Mouse (Mus musculus): ENCODE data around the gene Cdh23. TPM values are rescaled to one million over a fixed set of nuclear protein-coding genes. Genes with fewer than 3 reads are reported as not detected.

The Cdh23 gene
- total RNA-seq, 1 experiment = 2.3 TPM

GRCm38 (mm10) chr10:60430591-60430990 lies 265.7 kb downstream of the Cdh23 start:
- TF ChIP-seq ZNF384 (IDR thresholded peaks at IDR 0.05; ENCODE audit: low read depth, low read length) (no peak), HCFC1 (IDR thresholded peaks at IDR 0.05; ENCODE audit: borderline replicate concordance, insufficient read depth, low read length) (no peak), MAFK (IDR thresholded peaks at IDR 0.05; ENCODE audit: insufficient read depth, low read depth, low read length) (no peak), ZC3H11A (IDR thresholded peaks at IDR 0.05; ENCODE audit: borderline replicate concordance, low read depth, low read length) (no peak), CHD2 (IDR thresholded peaks at IDR 0.05; ENCODE audit: low read depth, low read length) (no peak)

GRCm38 (mm10) chr10:60430001-60430400 lies 266.3 kb downstream of the Cdh23 start:
- Histone ChIP-seq H3K9me3 (ENCODE audit: control insufficient read depth, insufficient read depth, low read depth, low read length) (no peaks in the 10 kb centered on the region), H3K27ac (ENCODE audit: insufficient read depth, low read depth, low read length, poor library complexity, severe bottlenecking) (no peak overlapping the region), H3K9ac (ENCODE audit: insufficient read depth, low read depth, low read length, poor library complexity, severe bottlenecking) (no peak overlapping the region), H3K4me1 (ENCODE audit: control insufficient read depth in 2 of 2, insufficient read depth in 2 of 2, low read length in 2 of 2, poor library complexity in 1 of 2) (no peaks in the 10 kb centered on the region; a peak in 1 of 4 replicates), H3K4me3 (ENCODE audit: insufficient read depth in 1 of 2, low read depth in 1 of 2, low read length in 2 of 2, poor library complexity in 1 of 2, severe bottlenecking in 1 of 2) (no peak overlapping the region), H3K36me3 (ENCODE audit: control insufficient read depth, insufficient read depth, low read length, poor library complexity, severe bottlenecking) (no peaks in the 10 kb centered on the region)
- TF ChIP-seq CHD2 (IDR thresholded peaks at IDR 0.05; ENCODE audit: low read depth, low read length) (no peak), ZC3H11A (IDR thresholded peaks at IDR 0.05; ENCODE audit: borderline replicate concordance, low read depth, low read length) (no peak), MAFK (IDR thresholded peaks at IDR 0.05; ENCODE audit: insufficient read depth, low read depth, low read length) (no peak), HCFC1 (IDR thresholded peaks at IDR 0.05; ENCODE audit: borderline replicate concordance, insufficient read depth, low read length) (no peak), ZNF384 (IDR thresholded peaks at IDR 0.05; ENCODE audit: low read depth, low read length) (no peak)
- in situ Hi-C loops (cut with MboI; ENCODE audit: low sequenced_read_pairs in 2 of 2, unreplicated experiment in 2 of 2) = no loop called here
- DNase-seq (ENCODE audit: low read depth, low spot score) = no peak

More at GRCm38 (mm10) chr10:60430591-60430990, 265.7 kb downstream of the Cdh23 start:
- H3K4me1 ChIP-seq (ENCODE audit: control insufficient read depth in 2 of 2, insufficient read depth in 2 of 2, low read length in 2 of 2, poor library complexity in 1 of 2) = no peaks in the 10 kb centered on the region; a peak in 1 of 4 replicates
- DNase-seq (ENCODE audit: low read depth, low spot score) = no peak
- no peak overlapping the region for H3K9ac ChIP-seq (ENCODE audit: insufficient read depth, low read depth, low read length, poor library complexity, severe bottlenecking)
- H3K4me3 ChIP-seq (ENCODE audit: insufficient read depth in 1 of 2, low read depth in 1 of 2, low read length in 2 of 2, poor library complexity in 1 of 2, severe bottlenecking in 1 of 2) = no peak overlapping the region
- H3K36me3 ChIP-seq (ENCODE audit: control insufficient read depth, insufficient read depth, low read length, poor library complexity, severe bottlenecking) = no peaks in the 10 kb centered on the region
- in situ Hi-C loops (cut with MboI; ENCODE audit: low sequenced_read_pairs in 2 of 2, unreplicated experiment in 2 of 2) = no loop called here
- no peak overlapping the region for H3K27ac ChIP-seq (ENCODE audit: insufficient read depth, low read depth, low read length, poor library complexity, severe bottlenecking)
- H3K9me3 ChIP-seq (ENCODE audit: control insufficient read depth, insufficient read depth, low read depth, low read length) = no peaks in the 10 kb centered on the region

DNA sequence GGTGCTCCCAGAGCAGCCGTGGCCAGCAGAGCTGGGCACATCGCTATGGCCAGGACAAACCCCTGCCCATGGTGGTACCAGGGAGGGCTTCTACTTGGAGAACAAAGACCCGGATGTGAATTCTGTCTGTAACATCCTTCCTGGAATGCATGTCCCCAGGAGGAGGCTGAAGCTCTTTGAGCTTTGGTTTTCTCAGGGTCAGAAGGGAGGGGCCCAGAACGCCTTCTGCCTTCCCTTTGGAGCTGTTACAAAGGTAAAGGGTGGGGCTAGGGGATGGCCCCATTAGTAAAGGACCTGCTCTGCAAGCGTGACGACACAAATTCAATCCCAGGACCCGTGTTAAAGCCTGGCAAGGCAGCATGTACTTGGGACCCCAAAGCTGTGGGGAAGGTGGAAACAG lies 273.5 kb downstream of the Cdh23 start:
- H3K27ac ChIP-seq (ENCODE audit: insufficient read depth, low read depth, low read length, poor library complexity, severe bottlenecking) = no peak overlapping the region
- in situ Hi-C loops (cut with MboI; ENCODE audit: low sequenced_read_pairs in 2 of 2, unreplicated experiment in 2 of 2) = no loop called here
- no peak for TF ChIP-seq MAFK (IDR thresholded peaks at IDR 0.05; ENCODE audit: insufficient read depth, low read depth, low read length)
- no peak for TF ChIP-seq CHD2 (IDR thresholded peaks at IDR 0.05; ENCODE audit: low read depth, low read length)
- TF ChIP-seq HCFC1 (IDR thresholded peaks at IDR 0.05; ENCODE audit: borderline replicate concordance, insufficient read depth, low read length) = no peak
- no peak for TF ChIP-seq ZC3H11A (IDR thresholded peaks at IDR 0.05; ENCODE audit: borderline replicate concordance, low read depth, low read length)
- no peak for DNase-seq (ENCODE audit: low read depth, low spot score)
- H3K9ac ChIP-seq (ENCODE audit: insufficient read depth, low read depth, low read length, poor library complexity, severe bottlenecking) = no peak overlapping the region
- H3K4me3 ChIP-seq (ENCODE audit: insufficient read depth in 1 of 2, low read depth in 1 of 2, low read length in 2 of 2, poor library complexity in 1 of 2, severe bottlenecking in 1 of 2) = no peak overlapping the region
- no peaks in the 10 kb centered on the region for H3K9me3 ChIP-seq (ENCODE audit: control insufficient read depth, insufficient read depth, low read depth, low read length)
- H3K36me3 ChIP-seq (ENCODE audit: control insufficient read depth, insufficient read depth, low read length, poor library complexity, severe bottlenecking) = no peaks in the 10 kb centered on the region
- peaks cover 2 to 5% of the 10 kb centered on the region in 2 experiments; a peak in 1 of 4 replicates for H3K4me1 ChIP-seq (ENCODE audit: control insufficient read depth in 2 of 2, insufficient read depth in 2 of 2, low read length in 2 of 2, poor library complexity in 1 of 2)

- H3K4me3 ChIP-seq (ENCODE audit: insufficient read depth in 1 of 2, low read depth in 1 of 2, low read length in 2 of 2, poor library complexity in 1 of 2, severe bottlenecking in 1 of 2) = no peak overlapping the region
- TF ChIP-seq ZC3H11A (IDR thresholded peaks at IDR 0.05; ENCODE audit: borderline replicate concordance, low read depth, low read length) (no peak), MAFK (IDR thresholded peaks at IDR 0.05; ENCODE audit: insufficient read depth, low read depth, low read length) (no peak), HCFC1 (IDR thresholded peaks at IDR 0.05; ENCODE audit: borderline replicate concordance, insufficient read depth, low read length) (no peak), CHD2 (IDR thresholded peaks at IDR 0.05; ENCODE audit: low read depth, low read length) (no peak), ZNF384 (IDR thresholded peaks at IDR 0.05; ENCODE audit: low read depth, low read length) (no peak)
- in situ Hi-C loops (cut with MboI; ENCODE audit: low sequenced_read_pairs in 2 of 2, unreplicated experiment in 2 of 2) = no loop called here
- no peak overlapping the region for H3K9ac ChIP-seq (ENCODE audit: insufficient read depth, low read depth, low read length, poor library complexity, severe bottlenecking)
- H3K9me3 ChIP-seq (ENCODE audit: control insufficient read depth, insufficient read depth, low read depth, low read length) = no peaks in the 10 kb centered on the region
- H3K36me3 ChIP-seq (ENCODE audit: control insufficient read depth, insufficient read depth, low read length, poor library complexity, severe bottlenecking) = no peaks in the 10 kb centered on the region
- no peak overlapping the region for H3K27ac ChIP-seq (ENCODE audit: insufficient read depth, low read depth, low read length, poor library complexity, severe bottlenecking)
- no peak for DNase-seq (ENCODE audit: low read depth, low spot score)
- peaks cover 2 to 5% of the 10 kb centered on the region in 2 experiments; a peak in 1 of 4 replicates for H3K4me1 ChIP-seq (ENCODE audit: control insufficient read depth in 2 of 2, insufficient read depth in 2 of 2, low read length in 2 of 2, poor library complexity in 1 of 2)
Measured at GRCm38 (mm10) chr10:60419624-60420023, 276.7 kb downstream of the Cdh23 start.

GRCm38 (mm10) chr10:60418137-60418536 lies 278.2 kb downstream of the Cdh23 start:
- peak; percentile 63 for DNase-seq (ENCODE audit: low read depth, low spot score)
- H3K27ac ChIP-seq (ENCODE audit: insufficient read depth, low read depth, low read length, poor library complexity, severe bottlenecking) = no peak overlapping the region
- no peak overlapping the region for H3K4me3 ChIP-seq (ENCODE audit: insufficient read depth in 1 of 2, low read depth in 1 of 2, low read length in 2 of 2, poor library complexity in 1 of 2, severe bottlenecking in 1 of 2)
- no peaks in the 10 kb centered on the region for H3K36me3 ChIP-seq (ENCODE audit: control insufficient read depth, insufficient read depth, low read length, poor library complexity, severe bottlenecking)
- TF ChIP-seq CHD2 (IDR thresholded peaks at IDR 0.05; ENCODE audit: low read depth, low read length) (no peak), HCFC1 (IDR thresholded peaks at IDR 0.05; ENCODE audit: borderline replicate concordance, insufficient read depth, low read length) (no peak), MAFK (IDR thresholded peaks at IDR 0.05; ENCODE audit: insufficient read depth, low read depth, low read length) (no peak), ZNF384 (IDR thresholded peaks at IDR 0.05; ENCODE audit: low read depth, low read length) (no peak), ZC3H11A (IDR thresholded peaks at IDR 0.05; ENCODE audit: borderline replicate concordance, low read depth, low read length) (no peak)
- in situ Hi-C loops (cut with MboI; ENCODE audit: low sequenced_read_pairs in 2 of 2, unreplicated experiment in 2 of 2) = no loop called here
- H3K4me1 ChIP-seq (ENCODE audit: control insufficient read depth in 2 of 2, insufficient read depth in 2 of 2, low read length in 2 of 2, poor library complexity in 1 of 2) = peaks cover under 1 to 4% of the 10 kb centered on the region in 2 experiments; a peak in 1 of 4 replicates
- no peak overlapping the region for H3K9ac ChIP-seq (ENCODE audit: insufficient read depth, low read depth, low read length, poor library complexity, severe bottlenecking)
- no peaks in the 10 kb centered on the region for H3K9me3 ChIP-seq (ENCODE audit: control insufficient read depth, insufficient read depth, low read depth, low read length)
